Mouse (Mus musculus) right cerebral cortex, postnatal 14 days (tissue): ENCODE data around the gene Baiap3.

Experiments
- DNase-seq: peaks from one replicate; pipeline ENCODE4 v3.0.0; 2022

The Baiap3 gene

GRCm38 (mm10) chr17:25202401-25202800 lies 53.8 kb downstream of the Baiap3 start:
- no peak for DNase-seq
